Mouse (Mus musculus): ENCODE measurements around the gene Gm17720. TPM values are rescaled to one million over a fixed set of nuclear protein-coding genes. Genes with fewer than 3 reads are reported as not detected.

Gm17720 gene
- total and polyA plus RNA-seq, 3 experiments = not detected

DNA sequence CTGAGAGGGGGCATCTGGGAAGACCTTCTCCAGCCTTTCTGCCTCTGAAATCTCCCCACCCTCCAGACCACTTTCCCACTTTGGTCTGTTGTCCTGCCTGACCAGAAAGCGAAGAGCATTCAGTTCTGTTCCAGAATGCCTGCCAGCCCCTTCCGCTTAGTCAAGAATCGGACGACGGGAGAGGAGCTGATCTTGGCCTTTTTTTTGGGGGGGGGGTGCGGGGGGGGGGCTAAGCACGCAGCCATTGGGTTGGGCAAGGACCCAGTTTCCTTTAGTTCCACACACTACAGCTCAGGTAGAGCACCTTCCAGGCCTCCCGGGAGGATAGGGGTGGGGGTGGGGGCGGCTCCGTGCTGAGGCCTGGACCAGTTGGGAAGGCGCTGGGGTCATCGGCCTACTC lies 1.6 kb downstream of the Gm17720 start, which contains the start of gene Gm21964:
Gene Gm21964 (plus strand): TSS at position 301 of the 400 bp plus-strand sequence.
- in situ Hi-C loops (cut with MboI; ENCODE audit: low pct_ligation_motif_present, low pct_unique_long_range_greater_than_20kb, low sequenced_read_pairs) (no loop called here), dilution Hi-C loops (cut with MboI; ENCODE audit: extremely low pct_ligation_motif_present, extremely low pct_unique_long_range_greater_than_20kb, low sequenced_read_pairs) (no loop called here)
- Histone ChIP-seq H3K36me3 (replicated peaks in 1 of 2; ENCODE audit: control insufficient read depth in 1 of 2, insufficient read depth in 1 of 2, low read length in 1 of 2) (no peaks in the 10 kb centered on the region), H3K79me2 (replicated peaks; ENCODE audit: control insufficient read depth, extremely low read depth, insufficient read depth, poor library complexity, severe bottlenecking) (no peaks in the 10 kb centered on the region), H3K27ac (ENCODE audit: insufficient read depth, low read depth) (no peak within 1 kb of the TSS), H3K9ac (ENCODE audit: insufficient read depth, low read depth) (no peak within 1 kb of the TSS), H3K4me1 (ENCODE audit: control insufficient read depth in 1 of 2, insufficient read depth in 2 of 2) (no peaks in the 10 kb centered on the region), H3K4me3 (replicated peaks in 1 of 3; ENCODE audit: low read depth in 2 of 3, low read length in 2 of 3, poor library complexity in 1 of 3) (no peak within 1 kb of the TSS), H3K27me3 (replicated peaks) (peaks cover 15% of the 10 kb centered on the region), H3K9me3 (replicated peaks; ENCODE audit: low read length) (no peaks in the 10 kb centered on the region), H3K4me2 (ENCODE audit: insufficient read depth, low read depth, poor library complexity, severe bottlenecking) (no peak within 1 kb of the TSS)
- no peak for DNase-seq (ENCODE audit: extremely low read depth)
- TF ChIP-seq GABPA (IDR thresholded peaks at IDR 0.05; ENCODE audit: insufficient replicate concordance, low read depth, low read length) = no peak

GRCm38 (mm10) chr8:110091869-110092268 lies 10.7 kb downstream of the Gm17720 start:
- peaks cover 0 to 15% of the 10 kb centered on the region in 2 experiments for H3K36me3 ChIP-seq (replicated peaks in 1 of 2; ENCODE audit: control insufficient read depth in 1 of 2, insufficient read depth in 1 of 2, low read length in 1 of 2)
- H3K79me2 ChIP-seq (replicated peaks; ENCODE audit: control insufficient read depth, extremely low read depth, insufficient read depth, poor library complexity, severe bottlenecking) = no peaks in the 10 kb centered on the region
- no peak overlapping the region for H3K4me2 ChIP-seq (ENCODE audit: insufficient read depth, low read depth, poor library complexity, severe bottlenecking)
- no peak overlapping the region for H3K27ac ChIP-seq (ENCODE audit: insufficient read depth, low read depth)
- no peak overlapping the region for H3K4me3 ChIP-seq (replicated peaks in 1 of 3; ENCODE audit: low read depth in 2 of 3, low read length in 2 of 3, poor library complexity in 1 of 3)
- in situ Hi-C loops (cut with MboI; ENCODE audit: low pct_ligation_motif_present, low pct_unique_long_range_greater_than_20kb, low sequenced_read_pairs) = no loop called here
- H3K9me3 ChIP-seq (replicated peaks; ENCODE audit: low read length) = peaks cover under 1% of the 10 kb centered on the region
- H3K9ac ChIP-seq (ENCODE audit: insufficient read depth, low read depth) = no peak overlapping the region
- dilution Hi-C loops (cut with MboI; ENCODE audit: extremely low pct_ligation_motif_present, extremely low pct_unique_long_range_greater_than_20kb, low sequenced_read_pairs) = no loop called here
- no peak for DNase-seq (ENCODE audit: extremely low read depth)
- TF ChIP-seq JUND (conservative IDR thresholded peaks at IDR 0.05; ENCODE audit: low read depth, low read length) (no peak), GABPA (IDR thresholded peaks at IDR 0.05; ENCODE audit: insufficient replicate concordance, low read depth, low read length) (no peak), MXI1 (IDR thresholded peaks at IDR 0.05; ENCODE audit: low read depth, low read length) (no peak), ZNF384 (IDR thresholded peaks at IDR 0.05; ENCODE audit: low read depth, low read length) (no peak), TCF12 (IDR thresholded peaks at IDR 0.05; ENCODE audit: low read depth, low read length) (no peak), ZMIZ1 (IDR thresholded peaks at IDR 0.05; ENCODE audit: low read depth, low read length) (no peak), UBTF (IDR thresholded peaks at IDR 0.05; ENCODE audit: low read depth, low read length) (no peak), E2F4 (IDR thresholded peaks at IDR 0.05; ENCODE audit: insufficient replicate concordance, low read depth, low read length) (no peak), ELF1 (IDR thresholded peaks at IDR 0.05; ENCODE audit: low read depth, low read length) (no peak), CHD1 (IDR thresholded peaks at IDR 0.05; ENCODE audit: low read depth, low read length) (no peak), BHLHE40 (IDR thresholded peaks at IDR 0.05; ENCODE audit: low read depth, low read length) (no peak)
- peaks cover 2 to 4% of the 10 kb centered on the region in 2 experiments; a peak in 1 of 4 replicates for H3K4me1 ChIP-seq (ENCODE audit: control insufficient read depth in 1 of 2, insufficient read depth in 2 of 2)
- H3K27me3 ChIP-seq (replicated peaks) = peaks cover 7% of the 10 kb centered on the region

GRCm38 (mm10) chr8:110082416-110083105 lies 20.0 kb downstream of the Gm17720 start:
- no peak overlapping the region for H3K4me2 ChIP-seq (ENCODE audit: insufficient read depth, low read depth, poor library complexity, severe bottlenecking)
- H3K79me2 ChIP-seq (replicated peaks; ENCODE audit: control insufficient read depth, extremely low read depth, insufficient read depth, poor library complexity, severe bottlenecking) = no peaks in the 10 kb centered on the region
- H3K27me3 ChIP-seq (replicated peaks) = peaks cover 4% of the 10 kb centered on the region
- H3K36me3 ChIP-seq (replicated peaks in 1 of 2; ENCODE audit: control insufficient read depth in 1 of 2, insufficient read depth in 1 of 2, low read length in 1 of 2) = peaks cover 0 to 8% of the 10 kb centered on the region in 2 experiments
- no peak for TF ChIP-seq CHD1 (IDR thresholded peaks at IDR 0.05; ENCODE audit: low read depth, low read length)
- no peak for TF ChIP-seq SMC3 (IDR thresholded peaks at IDR 0.05; ENCODE audit: low read depth, low read length)
- no peak for TF ChIP-seq USF2 (conservative IDR thresholded peaks at IDR 0.05; ENCODE audit: low read depth, low read length)
- TF ChIP-seq TBP (conservative IDR thresholded peaks at IDR 0.05; ENCODE audit: low read depth, low read length) = no peak
- TF ChIP-seq NELFE (IDR thresholded peaks at IDR 0.05; ENCODE audit: low read depth, low read length) = no peak
- TF ChIP-seq RCOR1 (conservative IDR thresholded peaks at IDR 0.05; ENCODE audit: low read depth, low read length) = no peak
- TF ChIP-seq RAD21 (IDR thresholded peaks at IDR 0.05; ENCODE audit: low read depth, low read length) = no peak
- TF ChIP-seq ELF1 (IDR thresholded peaks at IDR 0.05; ENCODE audit: low read depth, low read length) = no peak
- TF ChIP-seq CHD2 (IDR thresholded peaks at IDR 0.05; ENCODE audit: low read length) = no peak
- no peak for TF ChIP-seq MAZ (IDR thresholded peaks at IDR 0.05; ENCODE audit: low read depth, low read length)
- no peak for TF ChIP-seq HCFC1 (IDR thresholded peaks at IDR 0.05; ENCODE audit: low read depth, low read length)
- TF ChIP-seq E2F4 (IDR thresholded peaks at IDR 0.05; ENCODE audit: insufficient replicate concordance, low read depth, low read length) = no peak
- no peak for TF ChIP-seq BHLHE40 (IDR thresholded peaks at IDR 0.05; ENCODE audit: low read depth, low read length)
- dilution Hi-C loops (cut with MboI; ENCODE audit: extremely low pct_ligation_motif_present, extremely low pct_unique_long_range_greater_than_20kb, low sequenced_read_pairs) = no loop called here
- H3K9ac ChIP-seq (ENCODE audit: insufficient read depth, low read depth) = no peak overlapping the region
- H3K9me3 ChIP-seq (replicated peaks; ENCODE audit: low read length) = peaks cover 5% of the 10 kb centered on the region
- no peaks in the 10 kb centered on the region for H3K4me1 ChIP-seq (ENCODE audit: control insufficient read depth in 1 of 2, insufficient read depth in 2 of 2)
- in situ Hi-C loops (cut with MboI; ENCODE audit: low pct_ligation_motif_present, low pct_unique_long_range_greater_than_20kb, low sequenced_read_pairs) = no loop called here
- DNase-seq (ENCODE audit: extremely low read depth) = no peak
- no peak overlapping the region for H3K4me3 ChIP-seq (replicated peaks in 1 of 3; ENCODE audit: low read depth in 2 of 3, low read length in 2 of 3, poor library complexity in 1 of 3)
- H3K27ac ChIP-seq (ENCODE audit: insufficient read depth, low read depth) = no peak overlapping the region

Data from CH12.LX (cell line).